9 mouse cellular contexts compared by ENCODE assay signal in the genomic region with DNA sequence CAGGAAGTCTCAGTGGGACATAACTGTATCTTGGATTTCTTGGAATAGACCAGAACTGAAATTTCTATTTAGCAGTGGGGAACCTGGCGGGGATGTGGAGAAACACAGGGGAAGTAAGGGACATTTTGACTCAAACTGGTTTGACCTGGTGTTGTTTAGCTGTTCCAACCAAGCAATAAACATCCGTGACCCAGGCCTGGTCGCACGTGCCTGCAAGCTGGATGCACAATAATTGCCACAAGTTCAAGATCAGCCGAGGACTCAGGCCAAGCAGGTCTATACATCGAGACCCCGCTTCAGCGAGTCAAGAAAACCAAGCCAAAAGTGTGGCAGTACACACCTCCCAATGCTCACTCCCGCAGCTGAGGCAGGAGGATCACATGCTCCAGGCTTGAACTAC. TPM values are rescaled to one million over a fixed set of nuclear protein-coding genes. Genes with fewer than 3 reads are reported as not detected.
A peak's percentile ranks its signal among the peaks of the same experiment; 100 is the strongest.
DNase-seq lines count a peak whose midpoint lies in the region; ATAC-seq and TF ChIP-seq lines count a peak whose summit lies in the region.
"Had no signal": no experiment of that assay in that cellular context is flagged by ENCODE, and none has a peak within 500 bp of the region (broad histone marks: within the 10 kb centered on the region; RNA-seq: fewer than 3 reads in every experiment).

No protein-coding gene starts in this region.

- H3K4me3 ChIP-seq in heart, embryonic 12.5 days = 0 out of 2 replicates have a peak overlapping the region, but pooled peaks have one; percentile 29
- peak overlapping the region in 1 of 3 experiments; percentile 8 for H3K4me3 ChIP-seq in CH12.LX (replicated peaks in 1 of 3; ENCODE audit: low read depth in 2 of 3, low read length in 2 of 3, poor library complexity in 1 of 3)
- no peak overlapping the region for H3K4me3 ChIP-seq in forebrain, postnatal 0 days (ENCODE audit: low read depth, low read length)
- 0 out of 2 replicates have a peak overlapping the region, but pooled peaks have one; percentile 13 for H3K4me3 ChIP-seq in midbrain, embryonic 12.5 days

- H3K27me3 ChIP-seq in heart, embryonic 12.5 days (replicated peaks) = peaks cover 38% of the 10 kb centered on the region
- H3K27me3 ChIP-seq in CH12.LX (replicated peaks) = peaks cover 22% of the 10 kb centered on the region
- no peaks in the 10 kb centered on the region for H3K27me3 ChIP-seq in forebrain, postnatal 0 days (ENCODE audit: insufficient read depth, low read length)
- peaks cover 15% of the 10 kb centered on the region for H3K27me3 ChIP-seq in midbrain, embryonic 12.5 days

- in situ Hi-C loops in CH12.LX (cut with MboI; ENCODE audit: low pct_ligation_motif_present, low pct_unique_long_range_greater_than_20kb, low sequenced_read_pairs) = loop anchor here (5.0 kb wide), 1 partner anchor 135 kb away; no protein-coding TSS in a partner anchor

- 64% methylated on average over 9 of the region's 9 CpGs for WGBS in heart, embryonic 12.5 days
- WGBS in forebrain, postnatal 0 days = 50% methylated on average over 9 of the region's 9 CpGs
- 52% methylated on average over 9 of the region's 9 CpGs for WGBS in midbrain, embryonic 12.5 days

- H3K9me3 ChIP-seq in heart, embryonic 12.5 days (replicated peaks) = peaks cover 5% of the 10 kb centered on the region
- H3K9me3 ChIP-seq in CH12.LX (replicated peaks; ENCODE audit: low read length) = peaks cover 8% of the 10 kb centered on the region
- H3K9me3 ChIP-seq in forebrain, postnatal 0 days (ENCODE audit: low read length) = no peaks in the 10 kb centered on the region
- peaks cover 5% of the 10 kb centered on the region for H3K9me3 ChIP-seq in midbrain, embryonic 12.5 days

- H3K4me1 ChIP-seq in heart, embryonic 12.5 days (replicated peaks) = peaks cover 3% of the 10 kb centered on the region; the same call in 1 of the 2 replicates
- H3K4me1 ChIP-seq in CH12.LX (ENCODE audit: control insufficient read depth in 1 of 2, insufficient read depth in 2 of 2) = peaks cover 6 to 15% of the 10 kb centered on the region in 2 experiments
- no peaks in the 10 kb centered on the region for H3K4me1 ChIP-seq in forebrain, postnatal 0 days (ENCODE audit: insufficient read depth)
- H3K4me1 ChIP-seq in midbrain, embryonic 12.5 days = peaks cover 9% of the 10 kb centered on the region; the same call in 1 of the 2 replicates

- H3K4me2 ChIP-seq in heart, embryonic 12.5 days = peak overlapping the region; percentile 39
- H3K4me2 ChIP-seq in CH12.LX (ENCODE audit: insufficient read depth, low read depth, poor library complexity, severe bottlenecking) = peak overlapping the region; percentile 27; the same call in 1 of the 2 replicates
- peak overlapping the region; percentile 13; the same call in 1 of the 2 replicates for H3K4me2 ChIP-seq in forebrain, postnatal 0 days (ENCODE audit: low read depth)
- peak overlapping the region; percentile 35 for H3K4me2 ChIP-seq in midbrain, embryonic 12.5 days (replicated peaks)

- no peak for ATAC-seq in heart, embryonic 12.5 days (ENCODE audit: insufficient number of reproducible peaks, low FRiP score)
- no peak for ATAC-seq in forebrain, postnatal 0 days
- no peak for ATAC-seq in midbrain, embryonic 12.5 days (ENCODE audit: low FRiP score, low read depth)
- ATAC-seq in megakaryocyte, adult 5-6 weeks (ENCODE audit: poor library complexity, severe bottlenecking) = no peak

- no peak for TF ChIP-seq EP300 in CH12.LX (IDR thresholded peaks at IDR 0.05; ENCODE audit: low read length)

- no peak for TF ChIP-seq RAD21 in CH12.LX (IDR thresholded peaks at IDR 0.05; ENCODE audit: low read depth, low read length)

- TF ChIP-seq POLR2A in CH12.LX (IDR thresholded peaks at IDR 0.05; ENCODE audit: low read depth, low read length) = no peak

- intact Hi-C loops in heart, postnatal 10 days (cut with DNase I) = loop anchor here (5.0 kb wide), 1 partner anchor 195 kb away; a partner anchor contains a TSS

- no peaks in the 10 kb centered on the region for H3K79me2 ChIP-seq in CH12.LX (replicated peaks; ENCODE audit: control insufficient read depth, extremely low read depth, insufficient read depth, poor library complexity, severe bottlenecking)

- TF ChIP-seq CTCF in CH12.LX (conservative IDR thresholded peaks at IDR 0.05 in 1 of 2, IDR thresholded peaks at IDR 0.05 in 1 of 2; ENCODE audit: low read depth in 2 of 2, low read length in 2 of 2) = no peak
- no peak; the same call in 1 of the 2 replicates for TF ChIP-seq CTCF in forebrain, postnatal 0 days (IDR thresholded peaks at IDR 0.05; ENCODE audit: low read depth)

- DNase-seq in heart, postnatal 10 days = no peak
- DNase-seq in CH12.LX (ENCODE audit: extremely low read depth) = no peak
- no peak for DNase-seq in forebrain, postnatal 0 days
- DNase-seq in thymus, postnatal 25 days = no peak
- no peak for DNase-seq in left cerebral cortex, adult 11 months (ENCODE audit: low spot score)

- H3K9ac ChIP-seq in heart, embryonic 12.5 days = no peak overlapping the region
- H3K9ac ChIP-seq in CH12.LX (ENCODE audit: insufficient read depth, low read depth) = no peak overlapping the region
- H3K9ac ChIP-seq in forebrain, postnatal 0 days = no peak overlapping the region
- H3K9ac ChIP-seq in midbrain, embryonic 12.5 days (replicated peaks) = 0 out of 2 replicates have a peak overlapping the region, but pooled peaks have one; percentile 12
- H3K9ac ChIP-seq: liver, embryonic 14.5 days had no signal

- dilution Hi-C loops in CH12.LX (cut with MboI; ENCODE audit: extremely low pct_ligation_motif_present, extremely low pct_unique_long_range_greater_than_20kb, low sequenced_read_pairs) = no loop called here

- H3K27ac ChIP-seq in heart, embryonic 12.5 days (ENCODE audit: poor library complexity, severe bottlenecking) = no peak overlapping the region
- H3K27ac ChIP-seq in CH12.LX (ENCODE audit: insufficient read depth, low read depth) = no peak overlapping the region
- H3K27ac ChIP-seq in forebrain, postnatal 0 days (ENCODE audit: low read depth, low read length) = peak overlapping the region; percentile 10; the same call in 1 of the 2 replicates
- peak overlapping the region; percentile 39; the same call in 1 of the 2 replicates for H3K27ac ChIP-seq in midbrain, embryonic 12.5 days (replicated peaks)
- H3K27ac ChIP-seq: liver, embryonic 14.5 days had no signal

- no peaks in the 10 kb centered on the region for H3K36me3 ChIP-seq in heart, embryonic 12.5 days
- no peaks in the 10 kb centered on the region for H3K36me3 ChIP-seq in CH12.LX (replicated peaks in 1 of 2; ENCODE audit: control insufficient read depth in 1 of 2, insufficient read depth in 1 of 2, low read length in 1 of 2)
- H3K36me3 ChIP-seq in forebrain, postnatal 0 days (ENCODE audit: insufficient read depth) = no peaks in the 10 kb centered on the region
- no peaks in the 10 kb centered on the region for H3K36me3 ChIP-seq in midbrain, embryonic 12.5 days

RNA-seq across cellular contexts. Expression of a gene that starts 15.5 kb away (rescaled TPM):
- polyA plus RNA-seq in heart, embryonic 12.5 days (2016; fragmentation: Nextera tagmentation; extraction: Ambion mirVana) = 6.1 and 6.2 TPM in 2 replicates
- total RNA-seq in heart, postnatal 10 days (2021) = 10 to 100 TPM; 12.7 to 16.1 TPM
- total RNA-seq in CH12.LX (2012; rRNA removed) (8.4 and 8.5 TPM in 2 replicates), CH12.LX (2014; rRNA removed) (4.9 and 6.6 TPM in 2 replicates)
- 4.7 and 5.9 TPM in 2 replicates for polyA plus RNA-seq in CH12.LX (2012; ENCODE audit: insufficient read length, low read depth)
- 107 and 120 TPM in 2 replicates for total RNA-seq in forebrain, postnatal 0 days (2014; rRNA removed)
- 18.3 and 18.4 TPM in 2 replicates for polyA plus RNA-seq in forebrain, postnatal 0 days (2015; fragmentation: Nextera tagmentation; extraction: Ambion mirVana)
- 18.4 and 19.7 TPM in 2 replicates for polyA plus RNA-seq in midbrain, embryonic 12.5 days (2016; fragmentation: Nextera tagmentation; extraction: Ambion mirVana)
- total RNA-seq in megakaryocyte, adult 5-6 weeks (2015) = 2.4 and 2.6 TPM in 2 replicates
- 2.6 and 5.0 TPM in 2 replicates for total RNA-seq in megakaryocyte, adult 5-6 weeks (2017)

RNA-seq across cellular contexts. Expression of a gene that starts 15.7 kb away (rescaled TPM):
- polyA plus RNA-seq in heart, embryonic 12.5 days (2016; fragmentation: Nextera tagmentation; extraction: Ambion mirVana) = not detected in 2 replicates
- total RNA-seq in heart, postnatal 10 days (2021) = under 1 TPM in 1 of 2 experiments, not detected in 1; 0.25 TPM
- total RNA-seq in CH12.LX (2012; rRNA removed) (not detected in 2 replicates), CH12.LX (2014; rRNA removed) (not detected in 2 replicates)
- not detected in 2 replicates for polyA plus RNA-seq in CH12.LX (2012; ENCODE audit: insufficient read length, low read depth)
- total RNA-seq in forebrain, postnatal 0 days (2014; rRNA removed) = 8.3 and 12.9 TPM in 2 replicates
- polyA plus RNA-seq in forebrain, postnatal 0 days (2015; fragmentation: Nextera tagmentation; extraction: Ambion mirVana) = 4.6 and 7.4 TPM in 2 replicates
- polyA plus RNA-seq in midbrain, embryonic 12.5 days (2016; fragmentation: Nextera tagmentation; extraction: Ambion mirVana) = 0.31 and 0.52 TPM in 2 replicates
- not detected in 2 replicates for total RNA-seq in megakaryocyte, adult 5-6 weeks (2015)
- total RNA-seq in megakaryocyte, adult 5-6 weeks (2017) = not detected in 2 replicates

RNA-seq across cellular contexts. Expression of a gene that starts 23.8 kb away (rescaled TPM):
- 5.3 and 6.7 TPM in 2 replicates for polyA plus RNA-seq in heart, embryonic 12.5 days (2016; fragmentation: Nextera tagmentation; extraction: Ambion mirVana)
- 10 to 100 TPM; 36.9 to 42.9 TPM for total RNA-seq in heart, postnatal 10 days (2021)
- total RNA-seq in CH12.LX (2012; rRNA removed) (0.38 and 0.55 TPM in 2 replicates), CH12.LX (2014; rRNA removed) (0.16 and 0.27 TPM in 2 replicates)
- 0.07 and 0.16 TPM in 2 replicates for polyA plus RNA-seq in CH12.LX (2012; ENCODE audit: insufficient read length, low read depth)
- total RNA-seq in forebrain, postnatal 0 days (2014; rRNA removed) = 0.31 and 0.33 TPM in 2 replicates
- 0.70 and 0.81 TPM in 2 replicates for polyA plus RNA-seq in forebrain, postnatal 0 days (2015; fragmentation: Nextera tagmentation; extraction: Ambion mirVana)
- 0.38 and 0.79 TPM in 2 replicates for polyA plus RNA-seq in midbrain, embryonic 12.5 days (2016; fragmentation: Nextera tagmentation; extraction: Ambion mirVana)
- 0.07 TPM in 1 of 2 replicates, not detected in the other for total RNA-seq in megakaryocyte, adult 5-6 weeks (2015)
- not detected in 2 replicates for total RNA-seq in megakaryocyte, adult 5-6 weeks (2017)

RNA-seq across cellular contexts. Expression of a gene that starts 27.4 kb away (rescaled TPM):
- polyA plus RNA-seq in heart, embryonic 12.5 days (2016; fragmentation: Nextera tagmentation; extraction: Ambion mirVana) = 176 and 181 TPM in 2 replicates
- total RNA-seq in heart, postnatal 10 days (2021) = 100 to 1,000 TPM; 102 to 105 TPM
- total RNA-seq in CH12.LX (2012; rRNA removed) (61.9 and 67.0 TPM in 2 replicates), CH12.LX (2014; rRNA removed) (48.7 and 51.5 TPM in 2 replicates)
- polyA plus RNA-seq in CH12.LX (2012; ENCODE audit: insufficient read length, low read depth) = 131 and 133 TPM in 2 replicates
- 37.9 and 43.9 TPM in 2 replicates for total RNA-seq in forebrain, postnatal 0 days (2014; rRNA removed)
- polyA plus RNA-seq in forebrain, postnatal 0 days (2015; fragmentation: Nextera tagmentation; extraction: Ambion mirVana) = 183 and 196 TPM in 2 replicates
- 288 and 314 TPM in 2 replicates for polyA plus RNA-seq in midbrain, embryonic 12.5 days (2016; fragmentation: Nextera tagmentation; extraction: Ambion mirVana)
- 38.8 and 40.6 TPM in 2 replicates for total RNA-seq in megakaryocyte, adult 5-6 weeks (2015)
- total RNA-seq in megakaryocyte, adult 5-6 weeks (2017) = 39.8 and 40.0 TPM in 2 replicates

RNA-seq across cellular contexts. Expression of a gene that starts 34.6 kb away (rescaled TPM):
- polyA plus RNA-seq in heart, embryonic 12.5 days (2016; fragmentation: Nextera tagmentation; extraction: Ambion mirVana) = 951 and 1,026 TPM in 2 replicates
- 1,000 to 10,000 TPM; 1,658 to 1,691 TPM for total RNA-seq in heart, postnatal 10 days (2021)
- 466 and 529 TPM in 2 replicates for total RNA-seq in CH12.LX (2012; rRNA removed)
- total RNA-seq in CH12.LX (2014; rRNA removed) = 442 and 444 TPM in 2 replicates
- polyA plus RNA-seq in CH12.LX (2012; ENCODE audit: insufficient read length, low read depth) = 206 and 248 TPM in 2 replicates
- total RNA-seq in forebrain, postnatal 0 days (2014; rRNA removed) = 230 and 424 TPM in 2 replicates
- 688 and 881 TPM in 2 replicates for polyA plus RNA-seq in forebrain, postnatal 0 days (2015; fragmentation: Nextera tagmentation; extraction: Ambion mirVana)
- 398 and 414 TPM in 2 replicates for polyA plus RNA-seq in midbrain, embryonic 12.5 days (2016; fragmentation: Nextera tagmentation; extraction: Ambion mirVana)
- 107 and 108 TPM in 2 replicates for total RNA-seq in megakaryocyte, adult 5-6 weeks (2015)
- 122 and 129 TPM in 2 replicates for total RNA-seq in megakaryocyte, adult 5-6 weeks (2017)

Comparison
In these comparisons a context has a peak if more than half of its experiments do, and no peak if none do; other contexts are left out.
1. H3K27ac ChIP-seq: peak in forebrain, postnatal 0 days (single experiment) and midbrain, embryonic 12.5 days (single experiment); none in heart, embryonic 12.5 days (single experiment) and CH12.LX (single experiment).
2. RNA of a gene that starts 23.8 kb away (total RNA-seq): 36.9 to 42.9 TPM in heart, postnatal 10 days; 0.16 to 0.55 TPM in CH12.LX, 0.31 to 0.33 TPM in forebrain, postnatal 0 days and 0.07 TPM in megakaryocyte, adult 5-6 weeks; every median in the first group is over 10 times any median in the second.
3. Peak in every context shown above with its lines, with median percentiles within 50 percentile points of each other: H3K4me2 ChIP-seq.